Mouse (Mus musculus): ENCODE data around the gene Psme1. TPM values are rescaled to one million over a fixed set of nuclear protein-coding genes. Genes with fewer than 3 reads are reported as not detected.

Gene Psme1
- total RNA-seq (2023), result 100 to 1,000 TPM; 242 to 257 TPM

GRCm38 (mm10) chr14:55577871-55578667, at the start of gene Psme1:
Gene Psme1, plus strand, starts transcription at chr14:55578123.

GRCm38 (mm10) chr14:55540067-55540786, 37.7 kb upstream of the Psme1 start, which contains the start of gene Pck2:
Gene Pck2, plus strand, starts transcription at chr14:55540266.

GRCm38 (mm10) chr14:55559799-55560201, 18.1 kb upstream of the Psme1 start, which contains the start of gene Dcaf11:
Gene Dcaf11, plus strand, starts transcription at chr14:55560006.

GRCm38 (mm10) chr14:55560202-55561073, 17.5 kb upstream of the Psme1 start, which contains the start of gene A730061H03Rik:
Gene A730061H03Rik, minus strand, starts transcription at chr14:55560406.

GRCm38 (mm10) chr14:55575302-55575701, 2.6 kb upstream of the Psme1 start, which contains the start of gene Fitm1:
Gene Fitm1, plus strand, starts transcription at chr14:55575617.

GRCm38 (mm10) chr14:55584702-55585565, 7.0 kb downstream of the Psme1 start, which contains the start of gene Emc9:
Gene Emc9, minus strand, starts transcription at chr14:55585302.

GRCm38 (mm10) chr14:55590748-55591330, 12.9 kb downstream of the Psme1 start, which contains the start of gene Psme2:
Gene Psme2, minus strand, starts transcription at chr14:55591113.

GRCm38 (mm10) chr14:55591331-55591891, 13.5 kb downstream of the Psme1 start, which contains the start of gene Rnf31:
Gene Rnf31, plus strand, starts transcription at chr14:55591708.

GRCm38 (mm10) chr14:55603271-55603632, 25.3 kb downstream of the Psme1 start, which contains the start of gene Irf9:
Gene Irf9, plus strand, starts transcription at chr14:55603571.

GRCm38 (mm10) chr14:55617822-55618221, 39.9 kb downstream of the Psme1 start, which contains the start of gene Rec8:
Gene Rec8, plus strand, starts transcription at chr14:55618037.

Other genes starting within 250 kb of the Psme1 start
- gene Dhrs4, start 99.4 kb upstream of the Psme1 start, total RNA-seq (2023), result 10 to 100 TPM; 31.1 to 38.8 TPM
- under 1 TPM; 0.26 to 0.58 TPM for gene Carmil3, start 87.5 kb upstream of the Psme1 start, total RNA-seq (2023)
- not detected for gene Cpne6, start 67.7 kb upstream of the Psme1 start, total RNA-seq (2023)
- not detected for gene Nrl, start 53.1 kb upstream of the Psme1 start, total RNA-seq (2023)
- gene Pck2, start 37.9 kb upstream of the Psme1 start, total RNA-seq (2023), result 10 to 100 TPM; 25.6 to 25.8 TPM
- 10 to 100 TPM; 69.5 to 86.4 TPM for gene Dcaf11, start 18.1 kb upstream of the Psme1 start, total RNA-seq (2023)
- gene A730061H03Rik, start 17.7 kb upstream of the Psme1 start, total RNA-seq (2023), result 1 to 10 TPM; 5.8 to 7.1 TPM
- gene Fitm1, start 2.5 kb upstream of the Psme1 start, total RNA-seq (2023), result not detected
- gene Emc9, start 7.2 kb downstream of the Psme1 start, total RNA-seq (2023), result 10 to 100 TPM in 1 of 2 experiments, 1 to 10 TPM in 1; 7.3 to 11.2 TPM
- 100 to 1,000 TPM; 340 to 355 TPM for gene Psme2, start 13.0 kb downstream of the Psme1 start, total RNA-seq (2023)
- gene Rnf31, start 13.6 kb downstream of the Psme1 start, total RNA-seq (2023), result 10 to 100 TPM; 72.7 to 87.7 TPM
- gene Irf9, start 25.4 kb downstream of the Psme1 start, total RNA-seq (2023), result 100 to 1,000 TPM; 103 to 113 TPM
- not detected for gene Rec8, start 39.9 kb downstream of the Psme1 start, total RNA-seq (2023)
- gene Ipo4, start 57.8 kb downstream of the Psme1 start, total RNA-seq (2023), result 10 to 100 TPM; 27.8 to 33.7 TPM
- gene Gm49378, start 59.8 kb downstream of the Psme1 start, total RNA-seq (2023), result 1 to 10 TPM; 2.0 to 3.1 TPM
- gene Tm9sf1, start 65.7 kb downstream of the Psme1 start, total RNA-seq (2023), result 10 to 100 TPM; 43.7 to 44.6 TPM
- gene Tssk4, start 72.1 kb downstream of the Psme1 start, total RNA-seq (2023), result 1 to 10 TPM; 2.0 to 2.1 TPM
- 10 to 100 TPM; 32.1 to 40.0 TPM for gene Mdp1, start 82.4 kb downstream of the Psme1 start, total RNA-seq (2023)
- gene Gmpr2, start 93.8 kb downstream of the Psme1 start, total RNA-seq (2023), result 10 to 100 TPM; 26.1 to 29.0 TPM
- 100 to 1,000 TPM; 227 to 260 TPM for gene Nedd8, start 94.0 kb downstream of the Psme1 start, total RNA-seq (2023)
- 10 to 100 TPM; 64.2 to 64.6 TPM for gene Tinf2, start 103.7 kb downstream of the Psme1 start, total RNA-seq (2023)
- gene Tgm1, start 135.8 kb downstream of the Psme1 start, total RNA-seq (2023), result 10 to 100 TPM; 12.0 to 21.3 TPM
- gene Rabggta, start 144.1 kb downstream of the Psme1 start, total RNA-seq (2023), result 10 to 100 TPM; 45.5 to 46.2 TPM
- gene Dhrs1, start 167.6 kb downstream of the Psme1 start, total RNA-seq (2023), result 10 to 100 TPM; 61.5 to 82.7 TPM
- 10 to 100 TPM; 19.2 to 28.9 TPM for gene Nop9, start 167.6 kb downstream of the Psme1 start, total RNA-seq (2023)
- gene Cideb, start 180.3 kb downstream of the Psme1 start, total RNA-seq (2023), result under 1 TPM in 1 of 2 experiments, not detected in 1; 0.42 TPM
- gene Ltb4r2, start 183.3 kb downstream of the Psme1 start, total RNA-seq (2023), result under 1 TPM; 0.46 to 0.63 TPM
- gene Ltb4r1, start 187.8 kb downstream of the Psme1 start, total RNA-seq (2023), result 10 to 100 TPM; 57.1 to 61.8 TPM
- gene Adcy4, start 206.0 kb downstream of the Psme1 start, total RNA-seq (2023), result 1 to 10 TPM; 5.0 to 7.3 TPM
- 100 to 1,000 TPM; 113 to 122 TPM for gene Ripk3, start 210.7 kb downstream of the Psme1 start, total RNA-seq (2023)
- not detected for gene Nfatc4, start 245.0 kb downstream of the Psme1 start, total RNA-seq (2023)

Measured in monocyte, adult 59 days (primary cell).